Mouse (Mus musculus): ENCODE results near the gene Tuba3b.

GRCm38 (mm10) chr6:145592531-145592998, 23.0 kb upstream of the Tuba3b start:
- TF ChIP-seq CTCF (IDR thresholded peaks at IDR 0.05; ENCODE audit: borderline replicate concordance, insufficient read depth, low read depth, low read length), result no peak
- no peak for TF ChIP-seq POLR2A (IDR thresholded peaks at IDR 0.05; ENCODE audit: borderline replicate concordance, insufficient read depth, low read length)
